Mouse (Mus musculus) fibroblast of lung, adult 2 months (primary cell): ENCODE measurements around the gene Usp6nl.

Experiments used
- DNase-seq: peaks from one replicate; pipeline ENCODE4 v3.0.0-alpha.2; 2011; ENCODE audit warnings: low read depth

Usp6nl gene

DNA sequence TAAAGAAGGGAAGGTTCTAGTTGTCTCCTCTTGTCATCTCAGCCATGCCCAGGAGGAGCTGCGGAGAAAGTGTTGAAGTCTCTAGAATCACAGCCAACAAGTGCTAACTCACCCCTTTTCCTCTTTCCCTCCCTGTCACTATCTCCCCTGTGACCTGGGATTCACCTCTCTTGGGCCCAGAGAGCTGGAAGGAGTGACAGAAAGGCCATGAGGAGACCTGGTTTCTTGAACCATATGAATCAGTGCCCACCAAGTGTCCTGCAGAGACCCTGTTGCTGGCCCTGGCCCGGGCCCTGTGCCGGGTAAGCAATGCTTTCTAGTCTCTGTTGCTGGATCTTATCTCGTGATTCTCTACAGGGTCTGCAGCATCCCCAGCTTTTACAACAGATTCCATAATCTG is 155.4 kb downstream of the Usp6nl start:
- no peak for DNase-seq

DNA sequence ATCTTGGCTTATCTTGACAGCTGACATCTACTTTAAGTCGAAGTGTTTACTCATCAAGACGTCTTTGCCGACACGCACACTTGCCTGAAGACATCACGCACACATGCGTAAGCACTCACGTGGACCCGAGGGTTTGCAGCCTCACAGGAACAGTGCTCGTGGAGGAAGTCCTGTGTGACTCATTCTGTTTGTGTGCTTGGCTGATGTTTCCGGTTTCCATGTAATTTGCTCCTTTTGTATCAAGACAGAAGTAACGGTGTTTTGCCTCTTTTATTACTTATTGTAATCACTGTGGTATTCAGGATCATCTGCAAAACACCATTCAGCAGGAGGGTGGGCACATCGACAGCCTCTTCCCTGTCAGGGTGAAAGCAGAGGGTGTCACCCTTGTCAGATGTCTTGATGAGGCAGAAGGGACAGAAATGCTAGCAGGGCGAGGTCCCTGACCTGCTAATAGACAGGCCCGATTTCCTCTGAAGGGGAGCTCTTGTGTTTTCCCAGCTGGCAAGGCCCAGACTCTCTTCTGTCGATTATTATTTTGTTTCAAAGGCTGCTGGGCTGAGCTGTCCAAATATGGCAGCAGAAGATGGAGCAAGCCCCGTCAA is 156.0 kb downstream of the Usp6nl start:
- no peak for DNase-seq

DNA sequence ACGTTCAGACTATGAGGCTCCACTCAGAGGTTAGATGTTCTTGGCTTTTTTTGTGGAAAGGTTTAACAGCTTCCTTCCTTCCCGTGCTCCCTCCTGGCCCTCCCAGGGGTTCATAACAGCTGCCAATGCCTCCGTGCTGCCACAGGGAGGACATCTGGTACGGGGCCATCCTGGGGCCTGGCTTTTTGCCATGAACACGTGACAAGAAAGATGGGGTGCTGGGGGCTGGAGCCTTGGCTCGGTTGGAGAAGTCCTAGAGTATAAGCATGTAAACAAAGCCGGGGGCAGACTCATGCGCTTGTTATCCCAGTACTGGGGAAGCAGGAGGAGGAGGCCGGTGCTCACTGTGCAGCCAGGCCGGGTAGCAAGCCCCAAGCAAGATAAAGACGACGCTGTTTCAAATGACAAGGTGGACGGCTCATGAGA is 156.5 kb downstream of the Usp6nl start:
- no peak for DNase-seq

DNA sequence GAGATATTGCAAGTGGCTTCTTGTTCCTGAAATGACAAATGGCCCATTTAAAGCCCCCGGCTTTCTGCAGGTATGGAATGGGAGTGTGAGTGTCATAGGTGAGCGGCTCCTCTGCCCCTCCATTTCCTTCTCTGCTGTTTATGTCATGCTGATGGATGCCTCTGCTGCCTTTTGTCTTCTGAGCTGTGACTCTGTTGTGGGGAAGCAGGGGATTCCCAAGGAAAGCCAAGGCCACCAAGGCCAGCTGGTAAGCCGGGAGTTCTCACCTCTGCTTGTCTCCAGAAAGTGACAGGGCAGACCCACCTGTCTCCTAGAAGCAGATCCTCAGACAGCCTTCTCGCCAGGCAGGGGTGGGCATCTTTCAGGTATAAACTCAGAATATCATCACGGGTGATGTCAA is 157.2 kb downstream of the Usp6nl start:
- no peak for DNase-seq

DNA sequence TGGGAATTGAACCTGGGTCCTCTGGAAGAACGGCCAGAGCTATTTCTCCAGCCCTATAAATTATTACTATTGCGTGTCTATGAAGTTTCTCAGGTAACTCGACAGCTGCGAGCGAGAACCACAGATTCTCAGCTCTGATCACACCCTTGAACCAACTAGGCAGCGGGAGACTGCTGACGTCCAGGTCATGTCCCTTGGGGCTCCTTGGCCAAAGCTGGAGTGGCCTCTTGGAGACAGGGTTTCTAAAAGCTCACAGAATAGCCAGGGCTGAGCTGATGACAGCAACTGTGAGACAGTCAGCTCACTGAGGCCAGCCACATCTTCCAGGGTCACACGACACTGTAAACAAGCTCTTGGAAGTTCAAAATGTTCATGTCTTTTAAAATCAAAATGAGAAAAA is 159.5 kb downstream of the Usp6nl start:
- DNase-seq, result no peak

DNA sequence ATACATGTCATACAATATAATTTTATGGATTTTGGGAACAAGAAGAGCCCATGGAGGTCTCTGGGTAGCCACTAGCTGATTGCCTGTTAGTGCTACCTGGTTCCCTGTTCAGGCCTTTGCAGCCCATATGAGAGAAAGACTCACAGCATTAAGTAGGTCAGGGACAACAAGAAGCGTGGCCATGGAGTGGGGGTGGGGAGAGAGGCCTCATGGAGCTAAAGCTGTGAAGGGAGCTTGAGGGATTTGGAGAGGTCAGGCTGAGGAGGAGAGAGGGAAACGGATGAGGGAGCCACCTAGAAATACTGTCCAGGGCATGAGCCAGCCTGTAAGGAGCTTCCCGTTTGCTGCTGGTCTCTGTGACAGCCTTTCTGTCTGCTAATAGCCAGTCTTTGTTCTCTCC is 159.9 kb downstream of the Usp6nl start:
- DNase-seq, result no peak

DNA sequence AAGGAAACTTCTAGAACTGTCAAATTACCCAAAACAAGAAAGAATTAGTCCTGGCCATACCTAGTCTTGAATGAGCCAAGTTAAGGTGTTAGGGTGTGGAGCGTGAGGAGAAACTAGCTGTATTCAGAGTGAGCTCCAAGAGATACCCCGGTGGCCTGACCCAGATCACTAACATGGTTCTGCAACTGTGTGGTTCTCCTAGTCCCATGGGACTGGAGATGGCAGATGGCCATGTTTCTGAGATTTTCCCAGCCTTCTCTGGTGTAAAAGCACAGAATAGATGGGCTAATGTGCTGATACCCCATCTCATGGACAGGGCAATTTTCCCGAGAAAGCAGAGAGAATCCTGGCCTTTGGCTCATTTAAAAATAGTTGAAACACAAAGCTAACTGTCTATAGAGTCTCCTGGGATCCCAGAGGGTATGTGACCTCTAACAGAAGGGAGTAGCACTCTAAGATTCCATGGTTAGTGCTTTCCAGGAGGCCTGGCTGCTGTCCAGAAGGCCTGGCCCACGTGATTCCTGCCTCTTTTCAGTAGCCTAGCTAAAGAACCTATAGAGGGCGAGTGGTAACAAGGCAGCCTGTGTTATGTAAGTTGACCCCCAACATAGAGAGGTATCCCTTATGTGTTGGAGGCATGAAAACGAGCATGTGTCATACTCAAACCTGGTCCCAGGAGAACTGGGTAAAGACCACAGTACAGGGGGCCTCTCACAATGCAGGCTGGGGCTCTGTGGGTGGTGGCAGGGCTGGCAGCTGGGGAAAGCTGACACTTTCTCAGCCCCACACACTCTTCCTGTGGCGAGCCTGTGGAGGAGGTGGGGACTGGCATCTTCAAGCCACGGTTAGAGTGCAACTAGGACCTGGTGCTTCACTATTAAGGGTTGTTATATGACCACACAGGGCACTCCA is 160.9 kb downstream of the Usp6nl start:
- peak; percentile 21 for DNase-seq

DNA sequence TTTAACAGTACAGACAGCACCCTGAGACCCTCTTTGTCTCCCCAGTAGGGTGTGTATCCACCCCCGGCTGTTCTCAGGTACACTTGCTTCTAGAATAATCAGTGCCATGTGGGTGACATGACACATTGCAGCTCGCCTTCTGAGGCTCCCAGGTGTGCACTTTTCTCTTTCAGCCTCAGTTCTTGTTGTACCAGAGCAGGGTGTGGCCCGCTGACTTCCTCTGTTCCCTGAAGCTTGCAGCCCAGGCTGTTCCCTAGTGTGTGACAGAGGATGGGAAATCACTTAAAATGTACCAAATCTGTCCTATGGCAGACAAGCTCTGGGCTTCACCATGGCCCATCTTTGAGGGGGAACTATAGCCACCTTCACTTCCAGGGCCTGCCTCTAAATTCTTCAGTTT is 161.7 kb downstream of the Usp6nl start:
- DNase-seq, result no peak

DNA sequence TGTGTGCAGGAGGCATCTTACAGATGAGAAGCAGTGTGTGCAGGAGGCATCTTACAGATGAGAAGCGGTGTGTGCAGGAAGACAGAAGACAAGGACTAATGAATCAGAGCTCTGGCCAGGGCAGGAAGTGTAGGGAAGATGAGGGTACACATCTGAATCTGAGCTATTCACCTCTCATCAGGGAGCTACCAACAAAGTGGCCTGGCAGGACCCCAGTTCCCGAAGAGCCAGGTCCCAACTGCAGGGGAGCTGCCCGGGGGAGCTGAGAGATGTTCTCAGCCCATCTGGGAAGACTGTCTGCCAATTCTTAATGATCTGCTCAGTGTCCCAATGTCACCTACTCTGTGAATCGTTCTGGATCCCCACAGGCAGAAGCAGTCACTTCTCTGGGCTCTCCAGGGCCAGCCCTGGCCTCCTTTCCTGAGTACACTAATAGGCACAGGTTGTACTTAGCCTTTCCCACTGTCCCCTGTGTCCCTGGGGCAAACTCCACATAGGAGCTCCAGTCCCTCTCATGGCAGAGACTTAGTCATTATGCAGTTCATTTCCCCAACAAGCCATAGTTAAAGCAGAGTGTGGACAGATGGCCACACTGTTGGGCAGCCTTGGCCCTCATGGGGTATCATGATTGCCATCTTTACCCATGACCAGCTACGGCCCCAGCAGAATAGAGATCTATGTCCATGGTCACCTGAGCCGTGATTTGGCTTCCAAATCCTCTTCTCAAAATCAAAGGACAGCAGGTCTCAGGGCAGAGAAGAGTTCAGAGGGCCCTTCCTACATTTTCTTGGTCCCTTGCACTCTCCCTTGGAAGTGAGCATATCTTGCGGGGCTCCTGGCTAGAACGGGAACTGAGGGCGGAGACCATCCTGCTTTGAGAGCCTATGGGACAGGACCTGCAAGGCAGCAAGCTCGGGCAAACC is 165.4 kb downstream of the Usp6nl start:
- DNase-seq, result no peak

DNA sequence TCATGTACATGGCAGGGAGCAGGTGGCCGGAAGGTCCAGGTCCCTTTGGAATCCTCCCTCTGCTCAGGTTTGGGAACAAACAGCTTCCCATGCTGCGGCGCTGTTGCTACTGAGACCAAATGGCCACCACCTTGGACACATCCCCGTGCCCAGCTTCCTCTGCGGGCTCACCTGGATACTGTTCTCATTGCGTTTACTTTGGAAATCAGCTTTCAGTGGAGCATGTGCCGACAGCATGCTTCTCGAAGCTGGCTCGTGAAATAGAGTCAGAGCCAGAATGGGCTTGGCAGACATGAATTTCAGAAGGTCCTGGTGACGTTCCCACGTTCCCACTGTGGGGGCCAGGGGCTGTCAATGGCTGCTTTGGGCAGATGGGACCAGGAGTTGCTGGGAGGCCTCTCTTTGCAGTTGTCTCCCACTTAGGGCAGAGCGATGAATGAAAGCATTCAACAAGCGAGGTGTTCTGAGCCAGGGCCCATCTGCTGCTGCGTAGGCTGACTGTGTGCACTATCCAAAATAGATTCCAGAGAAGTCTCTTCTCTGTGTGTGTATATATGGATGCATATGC is 166.1 kb downstream of the Usp6nl start:
- DNase-seq, result no peak

DNA sequence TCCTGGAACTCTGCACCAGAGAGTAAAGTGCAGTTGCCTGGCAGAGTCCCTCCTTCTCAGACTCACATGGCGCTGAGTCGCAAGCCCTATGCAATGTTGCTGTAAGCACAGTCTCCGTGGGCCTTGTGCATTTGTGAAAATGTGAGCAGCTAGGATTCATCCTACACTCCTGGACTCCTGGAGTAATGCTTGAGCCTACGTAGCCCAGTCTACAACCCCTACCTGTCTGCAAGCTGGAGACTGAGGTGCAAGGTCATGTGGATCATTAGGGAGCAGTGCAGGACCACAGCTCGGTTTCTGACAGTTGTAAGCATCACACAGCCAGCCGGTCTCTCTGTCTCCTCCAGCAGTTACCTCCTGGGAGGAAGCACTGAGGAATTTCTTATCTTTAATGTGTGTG is 167.6 kb downstream of the Usp6nl start:
- no peak for DNase-seq

DNA sequence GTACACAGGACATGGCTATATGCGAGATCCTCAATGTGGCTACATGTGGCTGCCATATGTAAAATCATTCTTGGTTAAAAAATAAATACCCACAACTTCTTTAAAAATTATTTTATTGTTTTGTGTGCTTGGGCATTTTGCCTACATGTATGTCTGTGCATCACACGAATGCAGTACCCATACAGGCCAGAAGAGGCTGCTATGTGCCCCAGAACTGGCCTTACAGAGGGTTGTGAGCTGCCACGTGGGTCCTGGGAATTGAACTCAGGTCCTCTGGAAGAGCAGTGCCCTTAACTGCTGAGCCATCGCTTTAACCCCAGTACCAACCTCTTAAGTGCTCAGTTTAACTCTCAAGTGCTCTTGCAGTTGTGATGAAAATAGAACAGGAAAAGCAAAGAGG is 168.4 kb downstream of the Usp6nl start:
- DNase-seq, result no peak

DNA sequence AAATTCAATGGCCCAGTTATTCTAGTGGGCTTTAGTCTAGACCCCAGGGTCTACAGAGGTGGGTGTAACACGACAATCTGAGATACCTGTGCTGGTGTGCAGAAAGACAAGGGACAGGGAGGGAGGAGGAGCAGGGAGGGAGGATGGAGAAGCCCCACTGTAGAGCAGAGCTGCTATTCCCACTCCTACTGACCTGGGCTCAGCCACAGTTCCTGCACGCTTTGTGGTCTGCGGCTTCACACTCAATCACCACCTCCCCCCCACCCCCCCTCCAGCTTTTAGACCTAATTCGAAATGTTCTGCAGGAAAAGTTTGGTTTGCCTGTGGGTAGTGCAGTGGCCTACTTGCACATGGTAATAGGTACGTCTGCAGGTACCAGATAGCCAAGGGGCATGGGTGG is 171.4 kb downstream of the Usp6nl start:
- DNase-seq, result no peak
